Mouse (Mus musculus): ENCODE measurements around the gene Tex46. TPM values are rescaled to one million over a fixed set of nuclear protein-coding genes. Genes with fewer than 3 reads are reported as not detected.

Tex46 gene
- polyA plus RNA-seq, 1 experiment: not detected

DNA sequence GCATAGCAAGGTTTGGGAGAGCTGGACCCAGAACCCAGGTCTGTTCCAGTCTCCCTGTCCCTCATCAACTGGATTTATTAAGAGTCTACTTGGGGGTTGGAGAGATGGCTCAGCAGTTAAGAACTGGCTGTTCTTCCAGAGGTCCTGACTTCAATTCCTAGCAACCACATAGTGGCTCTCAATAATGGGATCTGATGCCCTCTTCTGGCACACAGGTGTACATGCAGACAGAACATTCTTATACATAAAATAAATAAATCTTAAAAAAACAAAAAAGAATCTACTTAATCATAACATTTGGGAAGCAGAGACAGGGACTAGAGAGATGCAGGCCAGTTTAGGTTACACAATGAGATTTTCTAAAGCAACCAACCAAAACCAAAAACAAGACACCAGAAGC, 25.8 kb downstream of the Tex46 start:
- peak; percentile 15 for DNase-seq (ENCODE audit: low read depth)
- no peak for TF ChIP-seq POLR2A (IDR thresholded peaks at IDR 0.05; ENCODE audit: borderline replicate concordance, extremely low read depth, insufficient read depth, insufficient read length, poor library complexity, severe bottlenecking)
- no peak for TF ChIP-seq CTCF (IDR thresholded peaks at IDR 0.05; ENCODE audit: borderline replicate concordance, extremely low read depth, insufficient read depth, insufficient read length)

DNA sequence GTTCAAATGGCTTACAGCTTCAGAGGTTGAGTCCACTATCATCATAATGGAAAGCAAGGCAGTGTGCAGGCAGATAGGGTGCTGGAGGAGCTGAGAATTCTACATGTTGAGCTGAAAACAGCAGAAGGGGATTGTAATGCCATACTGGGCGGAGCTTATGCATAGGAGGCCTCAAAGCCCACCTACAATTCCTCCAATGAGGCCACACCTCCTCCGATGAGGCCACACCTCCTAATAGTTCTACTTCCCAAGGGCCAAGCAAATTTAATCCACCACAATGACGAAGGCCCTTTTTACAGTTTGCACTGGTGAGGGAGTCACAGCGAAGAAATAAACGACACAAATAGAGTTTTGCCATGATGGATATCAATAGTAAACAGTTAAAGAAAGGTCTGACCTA, 26.3 kb downstream of the Tex46 start:
- DNase-seq (ENCODE audit: low read depth): no peak
- TF ChIP-seq CTCF (IDR thresholded peaks at IDR 0.05; ENCODE audit: borderline replicate concordance, extremely low read depth, insufficient read depth, insufficient read length): no peak
- TF ChIP-seq POLR2A (IDR thresholded peaks at IDR 0.05; ENCODE audit: borderline replicate concordance, extremely low read depth, insufficient read depth, insufficient read length, poor library complexity, severe bottlenecking): no peak

DNA sequence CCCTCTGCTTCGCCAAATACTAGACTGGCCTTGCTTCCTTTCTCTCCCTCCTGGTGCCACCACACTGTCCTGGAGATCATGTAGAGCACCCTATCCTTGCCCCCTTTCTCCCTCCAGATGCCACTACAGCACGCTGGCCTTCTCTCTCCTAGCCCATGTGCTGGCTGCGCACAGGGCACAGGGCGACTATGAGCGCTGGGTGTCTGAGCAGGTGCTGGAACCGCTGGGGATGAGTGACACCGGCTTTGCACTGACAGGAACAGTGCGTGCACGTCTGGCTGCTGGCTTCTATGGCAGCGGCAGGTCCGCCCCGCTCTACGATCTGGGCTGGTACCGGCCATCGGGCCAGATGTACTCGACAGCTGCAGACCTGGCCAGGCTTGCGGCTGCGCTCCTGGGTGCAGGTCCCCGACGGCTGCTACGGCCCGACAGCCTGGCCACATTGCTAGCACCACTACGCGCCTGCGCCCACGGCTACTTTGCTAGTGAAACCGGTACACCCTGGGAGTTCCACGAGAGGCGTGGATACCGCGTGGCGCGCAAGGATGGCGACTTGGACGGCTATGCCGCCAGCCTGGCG, 26.8 kb downstream of the Tex46 start:
- TF ChIP-seq CTCF (IDR thresholded peaks at IDR 0.05; ENCODE audit: borderline replicate concordance, extremely low read depth, insufficient read depth, insufficient read length) (no peak), POLR2A (IDR thresholded peaks at IDR 0.05; ENCODE audit: borderline replicate concordance, extremely low read depth, insufficient read depth, insufficient read length, poor library complexity, severe bottlenecking) (no peak)
- DNase-seq (ENCODE audit: low read depth): no peak

DNA sequence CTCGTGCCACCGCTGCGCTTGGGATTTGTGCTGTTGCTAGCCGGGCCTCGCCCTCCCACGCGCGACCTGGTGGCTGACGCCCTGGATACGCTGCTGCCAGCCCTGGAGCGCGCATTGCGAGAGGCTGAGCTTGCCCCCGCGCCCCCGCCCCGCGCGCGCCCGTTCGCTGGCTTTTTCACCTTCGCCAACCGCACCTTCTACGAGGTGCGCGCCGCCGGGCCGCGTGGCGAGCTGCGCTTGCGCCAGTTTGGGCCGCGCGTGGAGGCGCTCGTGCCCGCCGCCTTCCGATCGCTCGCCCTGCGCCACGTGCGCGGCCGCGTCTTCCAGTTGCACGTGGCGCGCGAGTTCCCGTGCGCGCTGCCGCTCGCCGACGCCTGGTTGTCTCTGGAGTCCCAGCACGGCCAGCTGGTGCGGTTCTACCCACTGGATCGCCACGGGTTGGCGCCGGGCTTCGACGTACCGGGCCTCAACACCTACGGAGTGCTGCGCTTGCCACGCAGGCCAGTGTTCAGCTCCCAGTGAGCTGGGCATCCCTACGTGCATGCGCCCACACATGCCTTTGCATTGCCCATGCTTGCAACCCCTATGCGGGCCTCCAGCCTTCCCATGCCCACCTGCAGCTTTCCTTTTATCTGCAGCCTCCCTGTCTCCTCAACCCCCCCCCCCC, 27.5 kb downstream of the Tex46 start:
- DNase-seq (ENCODE audit: low read depth): peak; percentile 94
- TF ChIP-seq CTCF (IDR thresholded peaks at IDR 0.05; ENCODE audit: borderline replicate concordance, extremely low read depth, insufficient read depth, insufficient read length): no peak
- TF ChIP-seq POLR2A (IDR thresholded peaks at IDR 0.05; ENCODE audit: borderline replicate concordance, extremely low read depth, insufficient read depth, insufficient read length, poor library complexity, severe bottlenecking): 0 out of 2 replicates have a peak, but pooled peaks have one; percentile 12

DNA sequence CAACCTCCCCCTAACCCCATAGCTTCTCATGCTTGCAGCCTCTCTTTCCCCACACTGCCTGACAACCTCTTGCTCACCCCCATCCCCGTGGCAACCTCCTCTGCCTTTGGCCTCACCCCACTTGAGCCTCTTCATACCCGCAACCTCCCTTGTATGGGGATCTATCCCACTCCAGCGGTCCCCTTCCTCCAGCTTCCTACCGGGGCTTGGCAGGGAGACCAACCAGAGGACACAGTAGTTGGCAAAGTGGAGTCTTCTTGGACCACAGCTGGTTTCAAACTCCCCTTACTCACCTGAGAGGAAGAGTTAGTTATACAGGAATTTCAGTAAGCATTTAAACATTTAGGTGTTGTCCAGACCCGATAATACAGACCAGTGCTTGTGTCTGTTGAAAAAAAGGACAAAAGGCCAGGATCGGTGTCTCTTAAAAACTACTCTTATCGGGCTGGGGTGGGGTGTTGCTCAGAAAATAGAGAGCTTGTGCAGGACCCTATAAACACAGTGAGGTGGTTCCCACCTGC, 28.1 kb downstream of the Tex46 start:
- TF ChIP-seq POLR2A (IDR thresholded peaks at IDR 0.05; ENCODE audit: borderline replicate concordance, extremely low read depth, insufficient read depth, insufficient read length, poor library complexity, severe bottlenecking) (no peak), CTCF (IDR thresholded peaks at IDR 0.05; ENCODE audit: borderline replicate concordance, extremely low read depth, insufficient read depth, insufficient read length) (no peak)
- peak; percentile 13 for DNase-seq (ENCODE audit: low read depth)

DNA sequence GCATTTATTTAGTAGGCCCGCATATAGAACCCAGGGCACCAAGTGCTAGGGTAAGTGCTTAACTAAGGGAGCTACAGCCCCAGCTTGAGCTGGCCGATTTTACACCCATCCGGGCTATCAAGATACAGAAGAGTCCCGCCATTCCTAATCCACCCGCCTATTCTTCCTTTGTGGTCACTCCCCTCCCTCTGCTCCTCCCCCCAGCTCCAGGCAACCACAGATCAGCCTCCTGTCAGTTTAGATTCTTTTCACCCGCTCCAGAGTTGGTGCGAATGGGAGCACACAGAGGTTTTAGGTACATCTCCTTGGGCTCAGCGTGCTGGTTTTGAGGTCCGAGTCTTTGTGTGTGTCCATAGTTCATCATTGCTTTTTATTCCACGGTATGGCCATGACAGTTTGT, 28.7 kb downstream of the Tex46 start:
- DNase-seq (ENCODE audit: low read depth): peak; percentile 76
- no peak for TF ChIP-seq POLR2A (IDR thresholded peaks at IDR 0.05; ENCODE audit: borderline replicate concordance, extremely low read depth, insufficient read depth, insufficient read length, poor library complexity, severe bottlenecking)
- no peak for TF ChIP-seq CTCF (IDR thresholded peaks at IDR 0.05; ENCODE audit: borderline replicate concordance, extremely low read depth, insufficient read depth, insufficient read length)

DNA sequence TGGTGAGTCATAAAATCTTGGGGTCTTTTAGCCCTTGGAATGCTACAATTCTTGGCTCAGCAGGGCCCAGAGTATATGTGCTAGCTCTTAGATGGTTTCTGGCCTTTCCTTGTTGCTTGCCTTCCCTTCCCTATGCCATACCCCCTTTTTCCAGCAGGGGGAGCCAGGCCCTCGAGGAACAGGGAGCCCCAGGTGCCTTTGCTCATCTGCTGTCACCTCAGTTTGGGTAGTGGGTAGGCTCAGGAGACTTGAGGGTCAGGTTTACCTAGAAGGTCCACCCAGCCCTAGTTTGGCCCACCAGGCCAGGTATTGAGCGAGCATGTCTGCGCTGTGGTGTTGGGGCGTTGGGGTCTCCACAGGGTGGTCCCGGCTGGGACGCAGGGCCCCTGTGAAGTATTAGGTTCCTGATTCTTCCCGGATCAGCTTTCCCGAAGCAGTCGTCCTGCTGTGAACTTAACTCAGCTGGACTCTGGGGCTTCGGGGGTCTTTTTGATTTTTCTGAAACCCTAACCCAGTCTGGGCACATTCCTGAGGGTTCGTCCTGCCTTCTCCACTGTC, 38.8 kb downstream of the Tex46 start:
- TF ChIP-seq POLR2A (IDR thresholded peaks at IDR 0.05; ENCODE audit: borderline replicate concordance, extremely low read depth, insufficient read depth, insufficient read length, poor library complexity, severe bottlenecking) (no peak), CTCF (IDR thresholded peaks at IDR 0.05; ENCODE audit: borderline replicate concordance, extremely low read depth, insufficient read depth, insufficient read length) (peak; percentile 94)
- DNase-seq (ENCODE audit: low read depth): peak; percentile 80

DNA sequence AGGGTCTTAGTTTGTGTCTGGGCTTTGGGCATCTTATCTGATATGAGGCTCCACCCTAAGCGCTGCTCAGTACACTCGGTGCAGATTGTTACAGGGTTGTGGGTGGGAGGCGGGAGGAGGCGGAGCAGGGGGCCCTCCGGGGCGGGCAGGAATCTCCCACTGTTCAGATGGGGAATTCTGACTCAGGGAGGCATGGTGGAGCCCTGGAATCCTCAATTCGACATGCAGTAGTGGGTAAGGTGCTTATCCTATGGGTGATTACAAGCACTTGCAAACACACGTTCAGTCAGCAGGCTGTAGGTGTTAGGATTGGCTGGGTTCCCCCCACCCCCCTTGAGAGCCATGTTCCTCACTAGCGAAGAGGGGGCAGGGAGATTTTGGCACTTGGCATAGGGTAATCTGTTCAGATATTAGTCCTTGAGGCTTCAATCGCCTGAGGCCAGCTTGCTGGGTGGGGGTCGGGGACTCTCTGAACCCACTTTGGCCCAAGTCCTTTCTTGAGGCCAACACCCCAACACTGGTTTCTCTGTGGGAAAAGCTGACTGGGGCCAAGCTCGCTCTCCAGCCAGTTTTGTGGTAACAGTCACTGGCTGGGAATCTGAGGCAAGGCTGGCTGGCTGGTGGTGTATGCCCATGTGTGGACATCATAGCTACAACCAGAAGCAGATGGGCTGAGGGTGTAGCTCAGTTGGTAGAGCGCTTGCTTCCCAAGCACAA, 39.4 kb downstream of the Tex46 start:
- peak; percentile 14 for DNase-seq (ENCODE audit: low read depth)
- TF ChIP-seq POLR2A (IDR thresholded peaks at IDR 0.05; ENCODE audit: borderline replicate concordance, extremely low read depth, insufficient read depth, insufficient read length, poor library complexity, severe bottlenecking) (no peak), CTCF (IDR thresholded peaks at IDR 0.05; ENCODE audit: borderline replicate concordance, extremely low read depth, insufficient read depth, insufficient read length) (no peak)

DNA sequence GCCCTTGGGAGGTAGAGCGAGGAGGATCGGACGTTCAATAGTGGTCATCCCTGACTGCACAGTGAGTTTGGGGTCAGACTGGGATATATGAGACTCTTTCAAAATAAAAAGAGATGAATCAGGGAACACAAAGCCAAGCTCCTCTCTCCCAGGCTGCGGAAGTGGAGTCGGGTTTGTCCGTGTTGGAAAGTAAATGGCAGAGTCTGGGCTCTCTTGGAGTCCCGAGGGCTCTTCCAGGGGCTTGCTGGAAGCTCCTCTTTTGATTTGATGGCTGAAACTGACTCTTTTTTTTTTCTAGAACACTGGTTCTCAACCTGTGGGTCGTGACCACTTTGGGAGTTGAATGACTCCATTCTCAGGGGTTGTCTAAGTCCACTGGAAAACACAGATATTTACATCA, 40.0 kb downstream of the Tex46 start:
- no peak for DNase-seq (ENCODE audit: low read depth)

DNA sequence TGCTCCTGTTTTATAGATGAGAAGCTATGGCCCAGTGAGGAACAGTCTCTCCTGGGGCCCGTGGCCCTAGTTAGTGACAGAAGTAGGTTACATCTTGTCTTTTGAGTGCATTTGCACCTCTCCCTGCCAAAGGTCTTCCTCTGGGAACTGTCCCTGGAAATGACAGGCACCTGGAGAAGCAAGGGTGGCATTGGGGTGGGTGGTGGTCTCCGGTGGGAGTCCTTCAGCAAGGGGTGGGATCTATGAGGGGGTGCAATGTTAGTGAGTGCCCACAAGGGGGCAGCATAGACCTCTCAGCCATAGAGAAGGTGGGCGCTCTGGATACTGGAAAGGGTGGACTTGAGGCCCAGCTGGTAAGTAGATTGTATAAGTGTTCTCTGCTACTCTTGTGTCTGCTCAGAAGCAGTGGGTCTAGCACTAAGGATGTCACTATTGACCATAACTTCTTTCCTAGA, 41.1 kb downstream of the Tex46 start:
- peak; percentile 86 for DNase-seq (ENCODE audit: low read depth)
- TF ChIP-seq POLR2A (IDR thresholded peaks at IDR 0.05; ENCODE audit: borderline replicate concordance, extremely low read depth, insufficient read depth, insufficient read length, poor library complexity, severe bottlenecking) (no peak), CTCF (IDR thresholded peaks at IDR 0.05; ENCODE audit: borderline replicate concordance, extremely low read depth, insufficient read depth, insufficient read length) (peak; percentile 94)

More for the DNA sequence above, 40.0 kb downstream of the Tex46 start:
- TF ChIP-seq CTCF (IDR thresholded peaks at IDR 0.05; ENCODE audit: borderline replicate concordance, extremely low read depth, insufficient read depth, insufficient read length) (no peak), POLR2A (IDR thresholded peaks at IDR 0.05; ENCODE audit: borderline replicate concordance, extremely low read depth, insufficient read depth, insufficient read length, poor library complexity, severe bottlenecking) (no peak)
